Mouse (Mus musculus) layer of hippocampus, adult 11-12 months (tissue): ENCODE results near the gene DXBay18.
"Not testable (repeated sequence)": the region's sequence is repeated elsewhere in the genome, so short reads cannot be mapped to it uniquely, and the experiment has no call there.

Experiments
- DNase-seq: peaks from one replicate; pipeline ENCODE4 v3.0.0; 2022; ENCODE audit warnings: low spot score

DXBay18 gene

GRCm38 (mm10) chrX:73149350-73149749 is at the start of gene DXBay18:
Gene DXBay18, minus strand, starts transcription at chrX:73149450.
- DNase-seq, result not testable (repeated sequence)

- DNase-seq, result peak; percentile 9
Observed at GRCm38 (mm10) chrX:73191934-73192333, 42.7 kb upstream of the DXBay18 start, which contains the start of gene Xlr3b. Gene Xlr3b, plus strand, starts transcription at chrX:73192207.

- not testable (repeated sequence) for DNase-seq
Observed at GRCm38 (mm10) chrX:73176889-73177288, 27.6 kb upstream of the DXBay18 start, which contains the start of gene Spin2d. Gene Spin2d, minus strand, starts transcription at chrX:73176989.

- not testable (repeated sequence) for DNase-seq
Observed at GRCm38 (mm10) chrX:73148496-73148895, 754 bp downstream of the DXBay18 start, which contains the start of gene Xlr5b. Gene Xlr5b, plus strand, starts transcription at chrX:73148796.

GRCm38 (mm10) chrX:73143218-73143618 is 6.0 kb downstream of the DXBay18 start:
- not testable (repeated sequence) for DNase-seq

- DNase-seq, result not testable (repeated sequence)
Observed at GRCm38 (mm10) chrX:73122859-73123829, 26.1 kb downstream of the DXBay18 start.

GRCm38 (mm10) chrX:73116747-73117146 is 32.5 kb downstream of the DXBay18 start, which contains the start of gene Gm14685:
Gene Gm14685, plus strand, starts transcription at chrX:73117047.
- not testable (repeated sequence) for DNase-seq

- DNase-seq, result not testable (repeated sequence)
Observed at GRCm38 (mm10) chrX:73096941-73097508, 52.2 kb downstream of the DXBay18 start, which contains the start of gene Xlr3a. Gene Xlr3a, minus strand, starts transcription at chrX:73097095.
